Mouse (Mus musculus): Measurements from ENCODE around the gene Pfdn2. TPM values are rescaled to one million over a fixed set of nuclear protein-coding genes. Genes with fewer than 3 reads are reported as not detected.
"Not testable (repeated sequence)": the region's sequence is repeated elsewhere in the genome, so short reads cannot be mapped to it uniquely, and the experiment has no call there.

Gene Pfdn2
- polyA plus RNA-seq (2015; fragmentation: Nextera tagmentation; extraction: Ambion mirVana) = 146 and 162 TPM in 2 replicates

DNA sequence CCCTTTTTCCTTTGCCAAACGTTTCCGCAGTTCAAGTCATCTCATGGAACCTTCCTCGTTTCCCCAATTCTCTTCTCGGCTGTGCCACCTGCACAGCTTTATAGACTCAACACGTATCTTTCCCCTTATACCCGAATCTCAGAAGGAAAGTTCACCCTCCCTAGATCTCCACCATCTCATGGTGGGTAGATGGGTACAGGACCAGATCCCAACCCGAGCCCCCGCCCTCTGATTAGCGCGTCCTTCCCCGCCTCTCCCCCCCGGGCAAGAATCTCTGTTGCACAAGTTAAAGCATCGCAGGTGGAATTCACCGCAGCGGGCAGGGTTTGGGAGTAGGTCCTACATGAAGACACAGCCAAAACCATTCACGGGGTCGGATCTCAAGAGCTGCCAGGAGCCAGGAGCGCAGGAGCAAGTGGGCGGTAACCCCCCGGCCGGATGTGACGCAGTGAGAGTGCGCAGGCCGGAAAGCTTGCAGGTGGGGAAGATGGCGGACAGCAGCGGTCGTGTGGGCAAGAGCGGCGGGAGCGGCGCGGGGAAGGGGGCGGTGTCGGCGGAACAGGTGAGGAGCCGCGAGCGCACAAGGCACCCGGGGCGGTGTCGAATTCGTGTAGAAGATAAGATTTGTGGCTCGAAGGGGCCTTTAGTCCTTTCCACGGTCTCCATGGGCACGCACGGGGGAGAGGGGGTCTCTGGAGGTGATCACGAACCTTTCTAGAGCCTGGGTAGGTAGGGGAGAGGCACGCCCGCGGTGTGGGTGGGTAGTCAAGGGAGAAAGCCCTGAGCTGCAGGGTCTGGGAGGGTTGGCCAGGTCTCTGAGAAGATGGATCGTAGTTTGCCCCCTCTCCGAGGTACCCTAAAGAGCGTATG lies at the start of gene Pfdn2, which contains the start of gene Nit1:
Pfdn2 (plus strand) TSS at position 446 of the 870 bp plus-strand sequence.
Nit1 (minus strand) TSS at position 422 of the 870 bp plus-strand sequence.
- 1% methylated on average over 53 of the region's 53 CpGs for WGBS
- Histone ChIP-seq H3K4me2 (peak within 1 kb of the TSS; percentile 90), H3K4me3 (replicated peaks) (peak within 1 kb of the TSS; percentile 94), H3K36me3 (peaks cover 30% of the 10 kb centered on the region), H3K27ac (replicated peaks) (peak within 1 kb of the TSS; percentile 84), H3K27me3 (replicated peaks) (no peaks in the 10 kb centered on the region), H3K9me3 (replicated peaks) (no peaks in the 10 kb centered on the region), H3K4me1 (peaks cover 45% of the 10 kb centered on the region), H3K9ac (replicated peaks) (peak within 1 kb of the TSS; percentile 81)
- ATAC-seq (ENCODE audit: low FRiP score) = peak; percentile 94

GRCm38 (mm10) chr1:171298226-171298625 lies 47.2 kb upstream of the Pfdn2 start:
- H3K4me1 ChIP-seq = peaks cover 12% of the 10 kb centered on the region
- H3K27me3 ChIP-seq (replicated peaks) = peaks cover 19% of the 10 kb centered on the region
- H3K36me3 ChIP-seq = no peaks in the 10 kb centered on the region
- ATAC-seq (ENCODE audit: low FRiP score) = no peak
- no peak overlapping the region for H3K4me2 ChIP-seq
- H3K9ac ChIP-seq (replicated peaks) = no peak overlapping the region
- no peak overlapping the region for H3K4me3 ChIP-seq (replicated peaks)
- no peaks in the 10 kb centered on the region for H3K9me3 ChIP-seq (replicated peaks)
- 76% methylated on average over 3 of the region's 3 CpGs for whole genome bisulfite sequencing
- H3K27ac ChIP-seq (replicated peaks) = no peak overlapping the region

DNA sequence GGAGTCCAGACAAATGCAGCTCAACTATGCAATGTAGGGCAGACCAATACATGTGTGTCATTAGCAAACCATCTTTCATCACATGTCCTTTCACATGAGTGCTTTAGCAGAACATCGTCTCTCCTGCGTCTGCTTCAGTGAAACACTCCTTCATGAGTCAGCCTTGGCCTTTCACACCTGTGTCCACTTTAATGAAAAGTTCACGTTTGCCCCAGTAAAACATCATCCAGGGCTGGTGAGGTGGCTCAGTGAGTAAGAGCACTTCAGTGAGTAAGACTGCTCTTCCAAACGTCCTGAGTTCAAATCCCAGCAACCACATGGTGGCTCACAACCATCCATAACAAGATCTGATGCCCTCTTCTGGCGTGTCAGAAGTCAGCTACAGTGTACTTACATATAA lies 39.3 kb upstream of the Pfdn2 start:
- not testable (repeated sequence) for H3K9ac ChIP-seq (replicated peaks); H3K4me3 ChIP-seq (replicated peaks); H3K27me3 ChIP-seq (replicated peaks); H3K27ac ChIP-seq (replicated peaks); H3K9me3 ChIP-seq (replicated peaks); H3K36me3 ChIP-seq; H3K4me2 ChIP-seq; ATAC-seq (ENCODE audit: low FRiP score); H3K4me1 ChIP-seq
- WGBS = 71% methylated on average over 5 of the region's 5 CpGs

- no peak overlapping the region for H3K4me3 ChIP-seq (replicated peaks)
- H3K4me2 ChIP-seq = no peak overlapping the region
- no peak overlapping the region for H3K9ac ChIP-seq (replicated peaks)
- 0 out of 2 replicates have a peak, but pooled peaks cover 7% of the 10 kb centered on the region for H3K27me3 ChIP-seq (replicated peaks)
- ATAC-seq (ENCODE audit: low FRiP score) = no peak
- WGBS = 80% methylated on average over 2 of the region's 2 CpGs
- H3K27ac ChIP-seq (replicated peaks) = no peak overlapping the region
- no peaks in the 10 kb centered on the region for H3K9me3 ChIP-seq (replicated peaks)
- no peaks in the 10 kb centered on the region for H3K4me1 ChIP-seq
- no peaks in the 10 kb centered on the region for H3K36me3 ChIP-seq
Measured at GRCm38 (mm10) chr1:171309321-171309720, 36.1 kb upstream of the Pfdn2 start.

- Histone ChIP-seq H3K27me3 (replicated peaks) (no peaks in the 10 kb centered on the region), H3K36me3 (no peaks in the 10 kb centered on the region), H3K4me1 (0 out of 2 replicates have a peak, but pooled peaks cover 4% of the 10 kb centered on the region), H3K27ac (replicated peaks) (no peak overlapping the region), H3K9me3 (replicated peaks) (no peaks in the 10 kb centered on the region), H3K4me3 (replicated peaks) (no peak overlapping the region), H3K4me2 (peak overlapping the region; percentile 9; the same call in 1 of the 2 replicates), H3K9ac (replicated peaks) (no peak overlapping the region)
- no peak for ATAC-seq (ENCODE audit: low FRiP score)
- 10% methylated on average over 7 of the region's 7 CpGs for WGBS
Measured at GRCm38 (mm10) chr1:171319748-171320147, 25.7 kb upstream of the Pfdn2 start.

DNA sequence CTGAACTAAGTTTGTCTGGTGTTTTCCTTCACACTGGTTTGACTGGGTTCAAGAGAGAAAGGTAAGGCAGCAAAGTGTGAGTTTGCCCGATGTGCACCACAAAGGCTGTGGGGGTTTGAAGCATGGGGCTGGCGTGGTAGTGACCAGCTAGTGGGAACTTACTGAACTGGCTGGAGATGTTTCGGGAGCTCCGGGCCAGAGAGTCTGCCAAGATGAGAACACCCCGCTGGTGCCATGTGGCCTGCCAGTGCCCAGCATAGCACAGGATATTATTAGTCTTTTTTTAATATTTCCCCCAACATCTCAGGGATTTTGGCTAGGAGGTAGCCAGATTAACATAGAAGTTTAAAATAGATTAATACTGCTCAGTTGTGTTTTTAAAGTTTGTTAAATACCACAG lies 25.3 kb upstream of the Pfdn2 start:
- WGBS = 18% methylated on average over 5 of the region's 5 CpGs
- H3K4me1 ChIP-seq = 0 out of 2 replicates have a peak, but pooled peaks cover 6% of the 10 kb centered on the region
- no peaks in the 10 kb centered on the region for H3K9me3 ChIP-seq (replicated peaks)
- H3K4me3 ChIP-seq (replicated peaks) = no peak overlapping the region
- H3K4me2 ChIP-seq = peak overlapping the region; percentile 9; the same call in 1 of the 2 replicates
- H3K27me3 ChIP-seq (replicated peaks) = no peaks in the 10 kb centered on the region
- H3K27ac ChIP-seq (replicated peaks) = no peak overlapping the region
- H3K9ac ChIP-seq (replicated peaks) = no peak overlapping the region
- no peaks in the 10 kb centered on the region; the same call in 1 of the 2 replicates for H3K36me3 ChIP-seq
- no peak for ATAC-seq (ENCODE audit: low FRiP score)

GRCm38 (mm10) chr1:171321415-171321814 lies 24.1 kb upstream of the Pfdn2 start:
- Histone ChIP-seq H3K27ac (replicated peaks) (no peak overlapping the region), H3K9ac (replicated peaks) (no peak overlapping the region), H3K4me3 (replicated peaks) (no peak overlapping the region), H3K27me3 (replicated peaks) (no peaks in the 10 kb centered on the region), H3K4me1 (peaks cover 17% of the 10 kb centered on the region), H3K36me3 (no peaks in the 10 kb centered on the region; the same call in 1 of the 2 replicates), H3K4me2 (no peak overlapping the region), H3K9me3 (replicated peaks) (no peaks in the 10 kb centered on the region)
- no peak for ATAC-seq (ENCODE audit: low FRiP score)

GRCm38 (mm10) chr1:171322012-171322411 lies 23.5 kb upstream of the Pfdn2 start:
- Histone ChIP-seq H3K27ac (replicated peaks) (no peak overlapping the region), H3K9me3 (replicated peaks) (no peaks in the 10 kb centered on the region), H3K4me2 (no peak overlapping the region), H3K9ac (replicated peaks) (no peak overlapping the region), H3K27me3 (replicated peaks) (no peaks in the 10 kb centered on the region), H3K4me1 (peaks cover 21% of the 10 kb centered on the region), H3K36me3 (no peaks in the 10 kb centered on the region; the same call in 1 of the 2 replicates), H3K4me3 (replicated peaks) (no peak overlapping the region)
- ATAC-seq (ENCODE audit: low FRiP score) = no peak
- 93% methylated on average over 1 of the region's 1 CpGs for WGBS

GRCm38 (mm10) chr1:171325571-171325970 lies 19.9 kb upstream of the Pfdn2 start:
- Histone ChIP-seq H3K36me3 (no peaks in the 10 kb centered on the region; the same call in 1 of the 2 replicates), H3K9ac (replicated peaks) (no peak overlapping the region), H3K9me3 (replicated peaks) (no peaks in the 10 kb centered on the region), H3K27ac (replicated peaks) (no peak overlapping the region), H3K4me2 (no peak overlapping the region), H3K27me3 (replicated peaks) (no peaks in the 10 kb centered on the region), H3K4me1 (peaks cover 37% of the 10 kb centered on the region), H3K4me3 (replicated peaks) (no peak overlapping the region)
- WGBS = 83% methylated on average over 2 of the region's 2 CpGs
- ATAC-seq (ENCODE audit: low FRiP score) = no peak

GRCm38 (mm10) chr1:171326588-171326987 lies 18.9 kb upstream of the Pfdn2 start:
- WGBS = 93% methylated on average over 4 of the region's 4 CpGs
- not testable (repeated sequence) for H3K4me2 ChIP-seq; H3K9ac ChIP-seq (replicated peaks); H3K4me3 ChIP-seq (replicated peaks); H3K27ac ChIP-seq (replicated peaks); ATAC-seq (ENCODE audit: low FRiP score); H3K9me3 ChIP-seq (replicated peaks); H3K36me3 ChIP-seq; H3K27me3 ChIP-seq (replicated peaks)
- peaks cover 47% of the 10 kb centered on the region for H3K4me1 ChIP-seq

DNA sequence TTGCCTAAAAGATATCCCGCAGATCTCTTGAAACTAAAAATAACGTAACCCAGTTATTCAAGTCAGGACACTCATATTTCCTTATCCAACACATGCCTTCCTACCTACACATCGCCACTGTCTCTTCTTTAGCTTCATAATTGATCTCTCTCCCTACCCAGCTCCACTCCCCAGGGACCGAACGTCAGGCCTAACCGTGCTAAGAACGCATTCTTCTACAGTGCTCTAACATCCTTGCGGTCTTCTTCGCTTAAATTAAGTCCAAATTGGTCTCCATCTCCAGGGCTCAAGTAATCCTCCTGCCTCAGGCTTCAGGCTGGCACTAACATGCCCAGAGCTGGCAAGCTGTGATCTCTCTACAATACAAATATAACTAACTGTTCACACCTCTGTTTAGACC lies 17.2 kb upstream of the Pfdn2 start:
- Histone ChIP-seq H3K9ac (replicated peaks) (peak overlapping the region; percentile 83), H3K4me1 (peaks cover 61% of the 10 kb centered on the region), H3K4me3 (replicated peaks) (peak overlapping the region; percentile 84), H3K36me3 (peaks cover 5% of the 10 kb centered on the region), H3K9me3 (replicated peaks) (no peaks in the 10 kb centered on the region), H3K4me2 (peak overlapping the region; percentile 84), H3K27ac (replicated peaks) (peak overlapping the region; percentile 99), H3K27me3 (replicated peaks) (no peaks in the 10 kb centered on the region)
- ATAC-seq (ENCODE audit: low FRiP score) = 0 out of 2 replicates have a peak, but pooled peaks have one; percentile 0
- WGBS = 30% methylated on average over 9 of the region's 9 CpGs

All from neural tube, embryonic 15.5 days (tissue).